Mouse (Mus musculus) midbrain, embryonic 14.5 days (tissue): ENCODE results near the gene Gar1. TPM values are rescaled to one million over a fixed set of nuclear protein-coding genes. Genes with fewer than 3 reads are reported as not detected.

Experiments
- ATAC-seq: fragments of 200-750 bp; cut with Nextera tagmentation; 2 replicates; pipeline ENCODE4 v1.8.0; 2017; ENCODE audit warnings: moderate number of reproducible peaks, moderate library complexity; ENCODE audit not compliant: low FRiP score, low TSS enrichment
- DNase-seq: peaks from one replicate; pipeline ENCODE4 v3.0.0-alpha.2; 2015
- H3K27ac ChIP-seq: fragments of 300-500 bp; sonication (generic); replicated peaks from 2 replicates; pipeline ENCODE4 v1.5.1; 2014; ENCODE audit warnings: mild to moderate bottlenecking, low read depth, low read length, moderate library complexity
- H3K27me3 ChIP-seq: fragments of 300-500 bp; sonication (generic); 2 replicates; pipeline ENCODE4 v1.6.1; 2014; ENCODE audit warnings: low read length, control low read depth, mixed read lengths; ENCODE audit not compliant: control insufficient read depth, insufficient read depth
- H3K36me3 ChIP-seq: fragments of 300-500 bp; sonication (generic); 2 replicates; pipeline ENCODE4 v1.6.1; 2014; ENCODE audit warnings: low read length, control low read depth; ENCODE audit not compliant: control insufficient read depth, insufficient read depth
- H3K4me1 ChIP-seq: fragments of 300-500 bp; sonication (generic); 2 replicates; pipeline ENCODE4 v1.6.1; 2014; ENCODE audit warnings: mild to moderate bottlenecking, antibody characterized with exemption, low read length, control low read depth; ENCODE audit not compliant: control insufficient read depth, insufficient read depth
- H3K4me2 ChIP-seq: fragments of 300-500 bp; sonication (generic); 2 replicates; pipeline ENCODE4 v1.6.1; 2014; ENCODE audit warnings: mild to moderate bottlenecking, low read length, moderate library complexity
- H3K4me3 ChIP-seq: fragments of 300-500 bp; sonication (generic); replicated peaks from 2 replicates; pipeline ENCODE4 v1.5.1; 2014; ENCODE audit warnings: low read depth, low read length
- H3K9ac ChIP-seq: fragments of 300-500 bp; sonication (generic); replicated peaks from 2 replicates; pipeline ENCODE4 v1.6.1; 2014; ENCODE audit warnings: mild to moderate bottlenecking, low read length, moderate library complexity
- H3K9me3 ChIP-seq: fragments of 300-500 bp; sonication (generic); 2 replicates; pipeline ENCODE4 v1.6.1; 2016; ENCODE audit warnings: low read length, control low read depth, mixed read lengths; ENCODE audit not compliant: control insufficient read depth
- WGBS: fragments of 180-500 bp; shearing (Covaris S2); extraction: QIAGEN DNeasy Blood & Tissue Kit; methylation state at CpG from one replicate; pipeline ENCODE4 v1.1.7; 2014; 5-methylcytosine and 5-hydroxymethylcytosine counted together
- polyA plus RNA-seq: library from polyadenylated mRNA; unstranded; fragments of >200 nt; fragmentation: Nextera tagmentation; extraction: Ambion mirVana; gene quantifications from 2 replicates; pipeline ENCODE4 v1.2.1, GENCODE M21; 2014

The Gar1 gene
- polyA plus RNA-seq, 1 experiment from 2014 or later, result 16.8 TPM

DNA sequence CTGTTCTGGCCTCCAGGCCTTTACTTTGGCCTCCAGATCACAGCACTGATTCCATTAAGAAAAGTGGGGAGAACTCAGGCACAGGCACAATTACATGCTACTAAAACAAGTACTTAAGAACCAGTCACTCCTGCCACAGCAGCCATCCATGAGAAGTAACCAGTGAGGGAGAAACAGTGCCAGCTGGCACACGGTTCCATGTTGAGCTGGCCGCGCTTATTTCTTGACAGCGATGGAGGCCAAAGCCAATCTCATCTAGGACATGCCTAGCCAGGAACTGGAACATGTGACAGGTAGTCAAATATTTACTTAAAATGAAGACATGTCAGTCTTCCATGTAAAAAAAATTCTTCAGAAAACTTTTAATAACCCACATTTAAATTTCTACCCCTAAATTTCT is 7.0 kb downstream of the Gar1 start:
- Histone ChIP-seq H3K27me3 (no peaks in the 10 kb centered on the region), H3K27ac (no peak overlapping the region), H3K9me3 (no peaks in the 10 kb centered on the region), H3K9ac (no peak overlapping the region), H3K4me1 (no peaks in the 10 kb centered on the region), H3K4me2 (no peak overlapping the region), H3K4me3 (no peak overlapping the region), H3K36me3 (peaks cover 38% of the 10 kb centered on the region)
- 97% methylated on average over 4 of the region's 4 CpGs for WGBS
- ATAC-seq (no peak), DNase-seq (no peak)

DNA sequence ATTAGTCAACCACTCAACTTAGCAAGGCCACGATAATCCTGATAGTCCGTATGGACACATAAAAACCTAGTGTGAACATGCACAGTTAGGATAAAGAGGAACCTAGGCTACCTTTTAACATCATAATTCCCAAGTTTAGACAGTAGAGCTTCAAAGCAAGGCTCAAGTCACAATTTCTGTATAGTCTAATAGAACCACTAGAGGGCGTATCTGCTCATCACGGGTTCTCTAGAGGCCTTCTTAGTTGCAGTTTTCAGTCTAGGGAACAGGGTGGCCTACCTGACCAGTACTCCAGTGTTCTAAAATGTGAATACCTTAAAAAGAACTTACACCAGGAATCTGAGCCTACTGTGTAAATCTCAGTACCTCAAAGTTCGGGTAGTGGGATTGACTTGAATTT is 7.9 kb downstream of the Gar1 start:
- Histone ChIP-seq H3K27ac (no peak overlapping the region), H3K36me3 (peaks cover 35% of the 10 kb centered on the region), H3K9me3 (no peaks in the 10 kb centered on the region), H3K4me2 (no peak overlapping the region), H3K4me3 (no peak overlapping the region), H3K9ac (no peak overlapping the region), H3K27me3 (no peaks in the 10 kb centered on the region), H3K4me1 (no peaks in the 10 kb centered on the region)
- ATAC-seq (no peak), DNase-seq (peak; percentile 76)
- 55% methylated on average over 5 of the region's 5 CpGs for WGBS

DNA sequence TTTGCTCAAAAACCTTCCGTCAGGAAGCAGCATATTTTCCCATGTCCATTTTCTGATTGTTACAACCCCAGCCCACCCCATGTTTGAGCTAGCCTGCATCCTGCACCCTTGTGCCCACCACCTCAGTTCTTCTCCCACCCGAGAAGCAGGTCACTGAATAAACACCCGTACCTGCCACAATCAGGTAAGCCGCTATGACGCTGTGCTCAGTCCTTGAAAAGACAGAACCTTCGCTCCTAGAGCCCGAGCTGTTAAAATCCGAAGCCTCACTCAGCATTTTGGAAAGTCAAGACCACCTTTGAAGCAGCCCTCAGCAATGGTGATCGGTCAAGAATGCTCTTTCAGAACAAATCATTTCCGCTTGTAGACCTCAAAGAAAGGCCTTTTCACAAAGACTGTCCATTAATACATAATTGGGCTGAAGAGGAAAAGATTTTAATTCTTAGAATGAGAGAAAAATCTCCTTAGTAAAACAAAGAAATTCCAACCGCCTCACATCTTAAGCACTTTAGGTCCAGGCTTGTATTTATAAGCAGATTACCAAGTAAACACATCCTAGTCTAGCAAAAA is 8.9 kb downstream of the Gar1 start, which contains the start of gene Rrh:
TSS of gene Rrh (minus strand) at position 382 of the 570 bp plus-strand sequence.
- H3K4me3 ChIP-seq, result no peak within 1 kb of the TSS
- H3K9me3 ChIP-seq, result no peaks in the 10 kb centered on the region
- H3K4me2 ChIP-seq, result no peak within 1 kb of the TSS
- ATAC-seq (no peak), DNase-seq (no peak)
- H3K9ac ChIP-seq, result no peak within 1 kb of the TSS
- no peak within 1 kb of the TSS for H3K27ac ChIP-seq
- WGBS, result 86% methylated on average over 11 of the region's 11 CpGs
- no peaks in the 10 kb centered on the region for H3K27me3 ChIP-seq
- H3K4me1 ChIP-seq, result no peaks in the 10 kb centered on the region
- H3K36me3 ChIP-seq, result peaks cover 29% of the 10 kb centered on the region

DNA sequence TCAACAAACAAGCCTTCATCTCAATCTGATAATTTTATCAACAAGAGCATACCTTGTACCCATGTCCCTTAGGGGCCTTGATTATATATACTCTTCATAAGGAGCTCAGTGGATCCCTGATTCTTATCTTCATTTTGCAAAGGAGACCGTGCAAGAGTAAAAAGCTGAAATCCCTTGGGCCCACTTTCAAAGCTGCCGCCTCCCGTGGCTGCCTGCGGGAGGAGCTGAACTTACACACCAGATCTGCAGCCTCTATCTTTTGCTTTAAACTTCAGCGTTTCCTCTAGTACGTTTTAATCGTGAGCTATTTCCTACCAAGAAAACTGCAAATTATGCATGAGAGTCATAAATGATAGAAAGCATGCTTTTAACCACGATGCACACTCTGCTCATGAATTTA is 9.5 kb downstream of the Gar1 start:
- no peak overlapping the region for H3K27ac ChIP-seq
- H3K4me2 ChIP-seq, result no peak overlapping the region
- H3K4me1 ChIP-seq, result no peaks in the 10 kb centered on the region
- no peak overlapping the region for H3K9ac ChIP-seq
- WGBS, result 82% methylated on average over 8 of the region's 8 CpGs
- peaks cover 27% of the 10 kb centered on the region for H3K36me3 ChIP-seq
- H3K27me3 ChIP-seq, result no peaks in the 10 kb centered on the region
- H3K4me3 ChIP-seq, result no peak overlapping the region
- DNase-seq (peak; percentile 11), ATAC-seq (no peak)
- H3K9me3 ChIP-seq, result no peaks in the 10 kb centered on the region

DNA sequence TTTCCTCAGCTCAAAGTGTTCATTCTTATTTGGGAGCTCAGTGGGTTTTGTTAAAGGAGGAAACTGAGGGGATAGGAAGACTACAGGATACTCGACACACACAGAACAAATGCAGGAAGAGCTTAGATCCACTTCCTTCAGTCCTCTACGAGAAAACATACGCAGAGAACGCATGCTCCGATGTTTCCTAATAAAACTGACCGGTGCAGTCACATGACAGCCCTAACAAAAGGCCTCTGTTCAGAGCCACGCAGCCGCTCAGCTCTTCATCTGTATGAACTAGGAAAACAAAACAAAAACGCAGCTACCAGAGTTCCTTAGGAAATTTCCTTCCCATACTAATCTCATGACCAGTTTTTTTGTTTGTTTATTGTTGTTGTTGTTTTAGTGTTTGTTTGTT is 10.3 kb downstream of the Gar1 start:
- WGBS, result 74% methylated on average over 9 of the region's 9 CpGs
- DNase-seq (peak; percentile 5), ATAC-seq (no peak)
- Histone ChIP-seq H3K9me3 (no peaks in the 10 kb centered on the region), H3K27me3 (no peaks in the 10 kb centered on the region), H3K4me1 (no peaks in the 10 kb centered on the region), H3K4me3 (no peak overlapping the region), H3K36me3 (peaks cover 26% of the 10 kb centered on the region), H3K4me2 (no peak overlapping the region), H3K9ac (no peak overlapping the region), H3K27ac (no peak overlapping the region)

DNA sequence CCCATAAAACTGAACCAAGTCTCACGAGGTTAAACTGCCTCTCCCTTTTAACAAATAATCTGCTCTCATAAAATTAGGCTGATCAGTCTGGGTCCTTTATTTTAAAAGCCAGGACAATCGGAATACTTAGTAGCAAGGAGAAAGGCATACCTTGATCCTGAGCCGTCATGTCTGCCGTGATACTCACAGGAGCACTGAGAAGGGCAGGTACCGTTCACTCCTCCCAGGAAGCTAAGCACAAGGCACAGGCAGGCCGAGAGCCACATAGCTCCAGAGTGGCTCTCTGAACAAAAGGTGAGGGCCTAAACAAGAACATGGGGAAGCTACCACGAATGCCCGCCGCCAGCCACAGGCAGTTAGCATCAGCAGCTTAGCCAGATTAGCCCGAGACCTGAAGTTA is 27.4 kb downstream of the Gar1 start, which contains the start of gene Lrit3:
TSS of gene Lrit3 (minus strand) at position 266 of the 400 bp plus-strand sequence.
- Histone ChIP-seq H3K4me1 (no peaks in the 10 kb centered on the region), H3K9ac (no peak within 1 kb of the TSS), H3K4me2 (no peak within 1 kb of the TSS), H3K4me3 (no peak within 1 kb of the TSS), H3K9me3 (no peaks in the 10 kb centered on the region), H3K36me3 (no peaks in the 10 kb centered on the region), H3K27me3 (no peaks in the 10 kb centered on the region), H3K27ac (no peak within 1 kb of the TSS)
- WGBS, result 85% methylated on average over 10 of the region's 10 CpGs
- DNase-seq (no peak), ATAC-seq (no peak)

DNA sequence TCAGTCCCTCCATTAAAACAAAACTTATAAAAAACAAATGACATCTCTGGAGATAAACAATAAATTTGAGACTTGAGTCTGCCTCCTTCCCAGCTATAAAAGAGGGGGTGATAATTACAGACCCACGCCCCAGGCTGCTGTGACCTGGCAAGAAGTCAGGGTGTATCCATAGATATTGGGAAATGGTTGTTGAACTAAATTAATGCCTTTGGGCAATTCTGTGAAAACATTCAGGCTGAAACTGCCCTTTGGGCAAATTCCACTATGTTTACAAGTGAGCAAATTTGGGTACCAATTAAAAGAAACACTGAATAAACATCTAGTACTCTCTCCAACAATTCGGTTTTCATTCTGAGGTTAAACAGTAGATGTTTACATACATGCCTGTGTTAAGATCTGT is 32.2 kb downstream of the Gar1 start:
- Histone ChIP-seq H3K9ac (no peak overlapping the region), H3K4me2 (no peak overlapping the region), H3K36me3 (no peaks in the 10 kb centered on the region), H3K4me1 (no peaks in the 10 kb centered on the region), H3K4me3 (no peak overlapping the region), H3K27me3 (no peaks in the 10 kb centered on the region), H3K27ac (no peak overlapping the region), H3K9me3 (no peaks in the 10 kb centered on the region)
- ATAC-seq (no peak), DNase-seq (no peak)
- WGBS, result 92% methylated on average over 2 of the region's 2 CpGs

DNA sequence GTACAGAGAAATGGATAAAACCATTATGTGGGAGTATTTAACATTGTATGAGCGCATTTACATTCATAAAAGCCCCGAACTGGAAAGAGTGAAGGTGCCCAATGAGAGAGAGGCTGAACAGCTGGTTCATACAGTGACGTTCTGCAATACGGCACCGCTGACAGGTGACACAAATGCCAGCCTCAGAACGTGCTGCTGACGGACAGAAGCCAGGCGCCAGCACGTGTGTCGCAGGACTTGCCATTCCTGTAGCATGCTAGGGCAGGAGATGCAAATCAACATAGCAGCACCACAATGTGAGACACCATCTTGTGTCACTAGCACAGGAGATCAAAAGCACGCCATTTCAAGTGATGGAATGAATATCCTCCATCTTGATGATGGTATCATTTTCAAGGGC is 32.6 kb downstream of the Gar1 start:
- no peak overlapping the region for H3K9ac ChIP-seq
- H3K4me2 ChIP-seq, result no peak overlapping the region
- no peaks in the 10 kb centered on the region for H3K36me3 ChIP-seq
- H3K9me3 ChIP-seq, result no peaks in the 10 kb centered on the region
- H3K27me3 ChIP-seq, result no peaks in the 10 kb centered on the region
- DNase-seq, result no peak
- WGBS, result 87% methylated on average over 11 of the region's 11 CpGs
- ATAC-seq, result no peak
- no peak overlapping the region for H3K27ac ChIP-seq
- H3K4me3 ChIP-seq, result no peak overlapping the region
- no peaks in the 10 kb centered on the region for H3K4me1 ChIP-seq

DNA sequence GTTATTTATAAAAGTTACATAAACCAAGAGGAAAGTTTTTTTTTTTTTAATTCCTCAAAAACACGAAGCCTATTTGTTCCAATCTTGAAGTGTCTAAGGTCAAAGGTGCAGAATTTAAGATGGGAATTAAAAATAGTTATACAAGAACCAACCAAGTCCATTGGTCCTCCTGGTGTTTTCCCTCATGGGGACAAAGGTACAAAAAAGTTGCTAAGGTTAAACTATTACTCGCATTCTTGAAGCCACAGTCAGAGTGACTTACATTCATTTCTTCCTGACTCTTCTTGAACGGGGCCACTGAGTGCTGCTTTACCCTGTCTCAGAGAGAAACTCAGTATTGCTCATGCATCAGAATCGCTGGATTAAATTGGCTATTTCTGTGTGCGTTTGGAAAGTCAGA is 33.9 kb downstream of the Gar1 start:
- no peak overlapping the region for H3K4me3 ChIP-seq
- no peak for ATAC-seq
- no peaks in the 10 kb centered on the region for H3K4me1 ChIP-seq
- H3K27me3 ChIP-seq, result no peaks in the 10 kb centered on the region
- H3K9me3 ChIP-seq, result no peaks in the 10 kb centered on the region
- 79% methylated on average over 5 of the region's 5 CpGs for WGBS
- no peak overlapping the region for H3K4me2 ChIP-seq
- H3K9ac ChIP-seq, result no peak overlapping the region
- no peaks in the 10 kb centered on the region for H3K36me3 ChIP-seq
- DNase-seq, result no peak
- H3K27ac ChIP-seq, result no peak overlapping the region
